Mouse (Mus musculus) left cerebral cortex, postnatal 4 days (tissue): ENCODE data around the gene Acvr1. TPM values are rescaled to one million over a fixed set of nuclear protein-coding genes. Genes with fewer than 3 reads are reported as not detected.
A peak's percentile ranks its signal among the peaks of the same experiment; 100 is the strongest.

Experiments
- DNase-seq: peaks from one replicate; pipeline ENCODE4 v3.0.0-alpha.2; 2022
- intact Hi-C: fragments of 180-260 bp; cut with DNase I; formaldehyde crosslinking; loops from one replicate; pipeline ENCODE4 v1.15.1; 2025
- total RNA-seq, 2 experiments: library from RNA; stranded (reverse); gene quantifications; 2 replicates each; pipeline ENCODE4 v1.2.3; 2021

The Acvr1 gene
- total RNA-seq, 2 experiments from 2014 or later = 50.1 to 56.7 TPM

- DNase-seq = no peak
- intact Hi-C loops = loop anchor here (10.0 kb wide), 1 partner anchor 367 kb away; the partner anchor contains the start of gene Cytip
Observed at GRCm38 (mm10) chr2:58562137-58562536, 4.8 kb downstream of the Acvr1 start.

GRCm38 (mm10) chr2:58557045-58557845, 9.7 kb downstream of the Acvr1 start:
- intact Hi-C loops = no loop called here
- DNase-seq = no peak

GRCm38 (mm10) chr2:58552296-58552695, 14.7 kb downstream of the Acvr1 start:
- DNase-seq = no peak
- intact Hi-C loops = no loop called here

GRCm38 (mm10) chr2:58551866-58552265, 15.1 kb downstream of the Acvr1 start:
- no peak for DNase-seq
- intact Hi-C loops = no loop called here

GRCm38 (mm10) chr2:58550488-58550887, 16.5 kb downstream of the Acvr1 start:
- DNase-seq = no peak
- intact Hi-C loops = no loop called here

DNA sequence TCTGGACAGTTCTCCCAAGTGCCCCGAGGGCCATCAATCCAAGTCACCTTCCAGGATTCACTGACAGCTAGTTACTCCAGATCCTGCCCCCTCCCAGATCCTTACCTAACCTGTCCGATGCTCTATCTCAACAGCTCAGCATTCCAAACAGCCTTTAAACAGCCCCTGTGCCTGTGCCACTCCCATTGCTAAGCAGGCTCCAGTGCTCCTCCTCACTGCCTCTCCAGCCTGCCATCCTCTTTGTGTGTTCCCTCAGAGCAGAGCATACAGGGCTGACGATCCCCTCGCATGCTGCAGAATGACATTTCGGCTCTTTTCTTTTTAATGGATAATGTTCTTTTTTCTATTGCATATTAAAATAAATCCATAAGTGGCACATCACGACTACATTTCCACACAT, 17.0 kb downstream of the Acvr1 start:
- intact Hi-C loops = no loop called here
- no peak for DNase-seq

DNA sequence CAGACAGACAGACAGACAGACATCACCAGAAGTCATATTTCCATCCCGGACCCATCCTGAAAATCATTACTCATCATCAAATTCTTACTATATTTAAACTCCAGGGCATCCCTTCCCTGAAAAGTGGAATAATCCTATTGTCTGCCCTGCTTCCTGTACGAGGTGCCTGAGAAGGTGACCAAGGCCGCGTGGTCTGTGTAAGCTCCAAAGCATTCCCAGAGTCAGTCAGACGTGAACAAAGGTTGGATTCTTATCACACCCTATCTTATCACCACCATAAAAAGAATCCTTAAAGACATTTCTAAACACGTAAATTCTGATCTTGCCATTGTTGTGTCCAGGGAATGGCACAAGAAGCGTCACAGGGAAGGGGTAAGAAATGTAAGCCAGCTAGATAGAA, 18.0 kb downstream of the Acvr1 start:
- intact Hi-C loops = no loop called here
- DNase-seq = no peak

DNA sequence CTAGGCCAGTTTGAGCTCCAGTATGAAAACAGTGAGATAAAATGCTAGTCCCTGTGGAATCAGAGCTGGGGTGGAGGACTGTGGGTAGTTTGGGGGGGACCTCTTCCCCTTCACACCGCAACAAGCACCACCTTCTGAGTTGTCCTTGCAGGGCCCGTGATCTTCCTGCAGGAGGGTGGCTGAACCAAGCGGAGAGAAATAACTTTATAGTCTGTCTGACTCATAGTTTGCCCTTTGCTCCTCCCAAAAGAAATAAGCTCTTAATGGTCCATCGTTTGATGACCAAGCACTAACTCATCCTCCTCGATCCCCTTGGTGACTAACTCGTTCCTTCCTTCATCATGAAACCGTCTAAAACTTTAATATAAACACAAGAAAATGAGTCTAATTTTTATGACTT, 20.7 kb downstream of the Acvr1 start:
- DNase-seq = no peak
- intact Hi-C loops = no loop called here

DNA sequence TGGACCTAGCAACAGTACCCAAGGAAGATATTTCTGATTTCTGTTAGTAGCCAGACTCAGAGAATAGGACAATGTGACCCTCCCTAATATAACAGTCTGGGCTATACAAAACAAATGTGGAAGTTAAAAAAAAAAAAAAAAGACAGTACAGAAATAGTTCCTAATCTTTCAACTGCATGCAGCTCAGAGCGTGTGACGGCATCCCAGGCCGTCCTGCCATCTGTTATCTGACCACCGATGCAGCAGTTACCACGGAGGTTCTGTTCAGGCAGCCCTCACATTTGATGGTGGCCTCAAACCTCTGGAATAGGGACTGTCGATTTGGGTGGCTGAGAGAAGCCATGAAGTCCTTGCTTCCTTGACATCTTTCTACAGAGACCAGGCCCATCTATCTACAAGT, 22.6 kb downstream of the Acvr1 start:
- intact Hi-C loops = no loop called here
- DNase-seq = no peak

GRCm38 (mm10) chr2:58543252-58543651, 23.7 kb downstream of the Acvr1 start:
- intact Hi-C loops = no loop called here
- no peak for DNase-seq

DNA sequence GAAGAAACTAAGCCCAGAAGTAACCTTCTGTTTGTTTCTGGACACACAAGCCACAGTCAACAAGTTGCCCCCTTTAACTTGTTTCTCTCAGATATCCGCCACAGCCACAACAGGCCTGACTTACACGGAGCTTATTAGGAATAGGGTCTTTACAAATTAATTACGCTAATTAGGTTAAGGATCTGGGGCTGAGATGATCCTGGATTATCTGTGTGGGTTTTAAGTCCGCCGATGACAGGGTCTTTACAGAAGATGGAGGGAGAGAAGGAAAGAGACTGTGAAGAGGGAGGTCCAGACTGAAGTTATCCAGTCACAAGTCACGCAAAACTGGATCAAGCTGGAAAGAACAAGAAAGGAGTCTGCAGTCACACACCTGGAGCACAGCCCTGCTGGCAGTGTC, 28.8 kb downstream of the Acvr1 start:
- intact Hi-C loops = no loop called here
- no peak for DNase-seq

DNA sequence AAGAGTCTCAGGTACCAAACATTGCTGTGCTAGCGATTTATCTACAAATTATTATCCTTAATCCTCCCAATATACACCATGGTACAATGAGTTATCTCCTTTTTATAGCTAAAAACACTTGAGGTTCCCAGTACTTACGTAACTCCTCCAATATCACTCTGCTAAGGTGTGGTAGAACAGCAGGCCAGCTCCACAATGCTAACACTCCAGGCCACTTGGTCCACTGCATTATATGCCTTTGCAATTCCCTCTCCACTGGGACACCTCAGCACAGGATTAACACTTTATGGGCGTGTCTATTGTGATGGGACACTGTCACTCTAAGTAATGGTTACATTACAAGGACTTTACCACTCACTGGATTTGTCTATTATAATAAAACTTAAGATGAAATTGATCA, 30.2 kb downstream of the Acvr1 start:
- intact Hi-C loops = no loop called here

DNA sequence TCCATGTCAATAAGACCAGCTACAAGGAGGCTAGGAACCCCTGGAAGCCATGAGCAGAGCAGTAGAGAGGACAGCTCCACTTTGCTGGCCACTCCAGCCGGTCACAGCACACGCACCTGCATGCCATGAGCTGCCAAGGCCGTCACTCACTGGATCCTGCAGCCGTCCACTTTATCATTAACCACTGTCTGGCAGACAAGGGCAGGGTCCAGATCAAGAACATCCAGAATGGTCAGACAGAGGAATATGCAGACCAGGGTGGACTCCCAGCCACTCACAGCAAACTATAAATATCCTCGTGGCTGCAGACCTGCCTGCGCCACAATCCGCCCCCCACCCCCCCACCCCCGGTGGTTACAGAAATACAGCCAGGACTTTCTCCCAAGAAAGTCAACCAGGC, 31.7 kb downstream of the Acvr1 start:
- intact Hi-C loops = no loop called here
- no peak for DNase-seq

More for the DNA sequence above, 30.2 kb downstream of the Acvr1 start:
- no peak for DNase-seq

GRCm38 (mm10) chr2:58534379-58534778, 32.6 kb downstream of the Acvr1 start:
- DNase-seq = no peak

GRCm38 (mm10) chr2:58533521-58534001, 33.4 kb downstream of the Acvr1 start:
- DNase-seq = peak; percentile 43
- intact Hi-C loops = no loop called here

More at GRCm38 (mm10) chr2:58534379-58534778, 32.6 kb downstream of the Acvr1 start:
- intact Hi-C loops = no loop called here

DNA sequence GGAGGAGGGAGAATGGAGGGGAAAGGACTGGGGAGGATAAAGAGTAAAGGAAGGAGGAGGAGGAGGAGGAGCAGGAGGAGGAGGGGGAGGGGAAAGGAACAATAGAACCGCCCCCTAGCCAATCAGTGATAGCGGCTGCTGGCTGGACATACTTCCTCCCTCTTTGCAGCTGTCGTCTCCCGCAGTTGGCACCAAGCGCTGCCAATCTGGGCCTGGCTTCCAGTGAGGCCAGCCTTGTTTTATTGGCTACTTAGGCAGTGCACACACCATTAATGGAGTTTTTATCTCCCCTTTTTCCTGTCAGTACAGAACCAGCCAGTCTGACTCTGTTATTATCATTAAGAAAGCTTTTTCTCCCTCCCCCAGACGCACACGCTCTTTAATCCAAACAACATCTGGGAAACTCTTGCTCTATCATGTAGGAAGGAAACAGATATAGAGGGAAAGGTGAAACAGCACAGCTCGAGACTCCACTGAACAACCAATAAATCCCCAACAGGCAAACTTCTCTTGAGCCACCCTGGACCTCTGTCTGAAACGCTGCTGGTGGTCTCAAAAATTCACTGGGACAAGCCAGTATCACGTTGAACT, 34.6 kb downstream of the Acvr1 start:
- intact Hi-C loops = no loop called here
- peak; percentile 86 for DNase-seq

DNA sequence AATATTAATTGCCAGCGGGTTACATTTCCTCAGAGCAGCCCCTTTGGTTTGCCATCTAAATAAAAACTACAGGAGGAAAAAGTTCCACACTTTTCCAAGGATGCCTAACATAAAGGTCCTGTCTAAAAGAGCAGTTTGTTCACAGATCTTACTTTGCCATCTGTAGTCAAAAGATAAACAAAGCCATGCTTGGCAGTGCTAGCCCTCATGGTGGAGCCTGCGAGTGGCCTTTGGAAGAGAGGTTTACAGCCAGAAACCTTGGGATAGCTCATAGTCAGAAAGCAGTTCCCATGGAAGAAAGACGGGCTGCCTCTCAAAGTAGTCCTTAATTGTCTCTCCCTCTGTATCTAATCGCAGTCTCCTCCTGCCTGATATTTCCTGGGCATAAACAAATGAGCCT, 36.4 kb downstream of the Acvr1 start:
- no peak for DNase-seq
- intact Hi-C loops = no loop called here

DNA sequence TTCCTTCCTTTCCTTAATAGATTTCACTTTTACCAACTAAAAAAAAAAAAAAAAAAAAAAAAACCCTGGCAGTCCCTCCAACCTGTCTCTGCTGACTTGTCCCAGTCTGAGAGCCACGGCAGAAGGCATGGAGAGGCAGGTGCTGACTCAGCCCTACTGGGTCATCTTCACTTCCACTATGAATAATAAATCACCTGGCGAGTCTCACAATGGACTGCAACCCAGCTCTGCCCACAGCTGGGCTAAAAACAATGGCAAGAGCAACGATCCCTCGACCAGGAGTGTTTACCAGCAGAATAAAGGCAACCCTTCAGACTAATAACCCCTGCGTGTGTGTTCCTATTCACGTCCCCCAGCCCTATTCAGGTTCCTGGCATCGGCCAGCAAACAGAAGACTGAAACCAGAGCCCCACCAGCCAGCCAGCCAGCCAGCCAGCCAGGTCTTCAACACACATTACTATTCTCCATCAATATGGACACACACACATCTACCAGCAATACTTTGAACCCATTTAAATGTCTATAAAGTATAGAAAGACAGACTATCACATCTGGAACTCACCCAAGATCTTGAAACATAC, 37.0 kb downstream of the Acvr1 start:
- intact Hi-C loops = no loop called here
- DNase-seq = no peak

DNA sequence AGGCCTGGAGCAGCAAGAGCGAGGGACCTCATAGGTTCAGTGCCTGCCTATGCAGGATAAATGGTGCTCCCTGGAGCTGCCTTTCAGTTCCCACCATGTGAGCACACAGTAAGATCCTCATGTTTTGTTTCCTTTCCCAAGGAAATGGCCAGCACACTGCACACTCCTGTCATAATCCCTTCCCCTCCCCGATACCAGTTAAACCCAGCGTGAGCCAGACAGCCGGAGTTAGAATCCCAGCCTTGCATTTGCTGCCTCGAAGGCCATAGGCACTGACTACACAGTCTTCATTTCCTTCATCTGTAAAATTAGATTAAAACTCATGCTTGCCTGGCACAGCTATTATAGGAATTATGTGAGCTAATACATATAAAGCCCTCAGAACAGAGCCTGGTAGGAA, 37.6 kb downstream of the Acvr1 start:
- no peak for DNase-seq
- intact Hi-C loops = no loop called here

- intact Hi-C loops = no loop called here
- DNase-seq = no peak
Observed at GRCm38 (mm10) chr2:58527786-58528185, 39.2 kb downstream of the Acvr1 start.

GRCm38 (mm10) chr2:58524356-58524755, 42.6 kb downstream of the Acvr1 start:
- DNase-seq = no peak
- intact Hi-C loops = no loop called here

DNA sequence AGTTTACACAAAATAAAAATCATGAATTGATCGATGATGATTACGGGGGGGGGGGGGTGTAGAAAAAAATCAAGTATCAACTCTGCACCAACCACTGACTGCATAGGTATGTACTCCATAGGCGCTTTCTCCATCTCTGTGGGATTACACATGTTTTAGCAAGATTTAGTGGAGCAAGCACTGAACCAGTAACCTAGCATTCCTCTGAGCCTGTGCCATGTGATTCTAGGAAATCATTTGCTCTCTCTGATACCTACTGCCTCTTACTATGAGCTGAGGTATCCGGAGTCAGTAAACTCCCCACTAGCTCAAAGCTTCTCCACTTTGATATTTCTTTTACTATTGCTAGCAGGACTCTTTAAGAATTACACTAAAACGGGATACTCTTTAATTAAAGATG, 43.1 kb downstream of the Acvr1 start:
- intact Hi-C loops = no loop called here

More for the DNA sequence above, 43.1 kb downstream of the Acvr1 start:
- no peak for DNase-seq
